Mouse (Mus musculus) cerebellum, adult 11 months (tissue): ENCODE data around the gene Rbms3.

Experiments used
- DNase-seq: peaks from one replicate; pipeline ENCODE4 v3.0.0; 2022

Rbms3 gene

GRCm38 (mm10) chr9:116873976-116874320, 755.8 kb downstream of the Rbms3 start:
- DNase-seq: no peak

DNA sequence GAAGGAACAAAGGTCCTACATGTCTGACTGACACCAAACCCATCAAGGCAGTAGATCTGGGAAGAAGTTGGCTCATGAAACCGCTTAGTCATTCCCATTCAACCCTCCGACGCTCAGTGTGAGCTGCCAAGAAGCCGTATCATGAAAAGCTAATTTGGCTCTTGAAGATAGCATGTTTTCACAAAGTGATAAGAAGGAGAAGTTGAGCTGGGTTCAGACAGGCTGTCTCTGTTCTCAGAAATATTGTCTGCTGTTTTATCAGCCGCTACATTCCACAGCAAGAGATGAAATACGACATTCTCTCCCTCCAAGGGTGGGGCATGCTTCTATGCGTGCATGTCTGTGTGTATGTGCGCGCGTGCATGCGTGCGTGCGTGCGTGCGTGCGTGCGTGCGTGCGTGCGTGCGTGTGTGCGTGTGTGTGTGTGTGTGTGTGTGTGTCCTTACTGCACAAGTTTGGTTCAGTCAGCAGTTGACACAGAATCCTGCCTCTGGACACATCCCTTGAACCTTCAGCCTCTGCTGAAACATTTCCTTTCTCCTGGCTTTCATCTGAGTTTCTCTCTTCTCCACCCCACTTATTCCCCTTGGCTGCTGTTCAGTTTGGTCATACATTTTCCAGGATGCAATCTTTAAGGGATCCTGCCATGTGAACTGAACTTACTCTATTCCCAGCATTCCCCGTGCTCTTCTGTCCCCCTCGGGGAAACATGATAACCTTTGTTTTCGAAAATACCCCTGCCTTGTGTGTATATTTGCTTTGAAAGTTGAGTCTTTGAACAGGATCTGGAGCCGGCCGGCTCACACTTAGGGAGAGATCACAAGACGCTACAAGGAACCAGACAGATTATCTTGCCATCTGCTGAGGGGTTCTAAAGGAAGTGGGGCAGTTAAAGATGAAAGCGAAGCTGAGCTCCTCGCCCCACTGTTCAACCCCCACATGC, 756.4 kb downstream of the Rbms3 start:
- DNase-seq: no peak

DNA sequence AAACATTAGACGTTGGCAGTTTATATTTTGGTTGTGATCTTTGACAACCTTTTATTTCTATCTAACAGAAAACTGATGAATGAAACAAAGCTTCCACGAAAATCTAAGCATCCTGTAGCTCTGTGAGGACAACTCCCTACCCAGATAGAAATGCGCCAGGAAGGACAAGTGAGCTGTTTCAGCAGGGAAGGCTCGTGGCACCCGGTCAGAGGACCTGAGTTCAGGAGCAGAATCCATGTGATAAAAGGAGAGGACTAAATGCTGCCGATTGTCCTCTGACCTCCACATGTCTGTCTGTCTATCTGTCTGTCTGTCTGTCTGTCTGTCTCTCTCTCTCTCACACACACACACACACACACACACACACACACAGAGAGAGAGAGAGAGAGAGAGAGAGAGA, 757.4 kb downstream of the Rbms3 start:
- DNase-seq: no peak

GRCm38 (mm10) chr9:116871576-116871975, 758.1 kb downstream of the Rbms3 start:
- DNase-seq: no peak

GRCm38 (mm10) chr9:116866060-116866459, 763.7 kb downstream of the Rbms3 start:
- no peak for DNase-seq

GRCm38 (mm10) chr9:116863626-116864025, 766.1 kb downstream of the Rbms3 start:
- DNase-seq: no peak

DNA sequence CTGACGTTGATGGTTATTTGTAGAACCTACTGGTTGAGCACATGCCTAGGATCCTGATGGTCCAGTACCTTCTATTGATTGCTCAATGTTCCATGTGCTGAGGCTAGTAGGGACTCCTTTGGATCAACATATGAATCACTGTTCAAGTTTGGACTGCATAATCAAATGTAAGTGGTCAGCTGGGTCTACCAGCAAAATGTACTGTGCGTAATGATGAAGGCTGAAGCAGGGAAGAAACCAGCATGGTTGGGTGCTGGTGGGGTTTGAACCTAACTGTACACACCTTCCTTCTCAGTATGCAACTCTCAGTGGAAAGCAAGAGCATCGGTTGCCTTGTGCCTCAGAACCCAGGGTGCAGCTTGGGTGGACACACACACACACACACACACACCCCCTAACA, 767.4 kb downstream of the Rbms3 start:
- DNase-seq: no peak

DNA sequence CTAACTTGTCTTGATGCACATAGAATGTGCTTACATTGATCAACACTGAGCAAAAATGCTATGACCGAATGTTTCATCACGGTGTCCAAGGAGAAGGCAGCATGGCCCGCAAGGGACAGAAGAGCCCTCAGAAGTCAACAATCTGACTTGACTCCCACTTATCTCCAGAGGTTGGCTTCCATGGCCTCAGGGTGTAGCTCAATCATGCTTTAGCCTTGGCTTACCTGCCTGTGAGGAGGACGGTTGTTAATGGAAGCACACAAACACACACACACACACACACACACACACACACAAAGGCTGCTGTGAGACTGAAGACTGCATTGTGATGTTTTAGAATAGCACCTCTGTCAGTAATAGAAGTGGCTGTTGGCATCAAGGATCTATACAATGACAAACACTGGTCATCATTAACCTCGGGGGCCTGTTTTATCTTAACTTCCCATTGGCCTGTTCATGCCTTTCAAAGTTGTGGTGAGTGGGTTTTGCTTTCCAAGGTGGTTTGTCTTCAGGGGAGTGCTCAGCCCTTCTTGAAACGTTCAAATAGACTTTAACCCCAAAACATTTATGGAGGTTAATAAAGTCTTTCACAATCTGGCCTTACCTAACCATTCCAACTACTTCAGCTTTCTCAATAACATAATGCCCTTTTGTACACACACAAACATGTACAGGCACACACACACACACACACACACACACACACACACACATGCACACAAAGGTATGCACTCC, 771.7 kb downstream of the Rbms3 start:
- DNase-seq: no peak

DNA sequence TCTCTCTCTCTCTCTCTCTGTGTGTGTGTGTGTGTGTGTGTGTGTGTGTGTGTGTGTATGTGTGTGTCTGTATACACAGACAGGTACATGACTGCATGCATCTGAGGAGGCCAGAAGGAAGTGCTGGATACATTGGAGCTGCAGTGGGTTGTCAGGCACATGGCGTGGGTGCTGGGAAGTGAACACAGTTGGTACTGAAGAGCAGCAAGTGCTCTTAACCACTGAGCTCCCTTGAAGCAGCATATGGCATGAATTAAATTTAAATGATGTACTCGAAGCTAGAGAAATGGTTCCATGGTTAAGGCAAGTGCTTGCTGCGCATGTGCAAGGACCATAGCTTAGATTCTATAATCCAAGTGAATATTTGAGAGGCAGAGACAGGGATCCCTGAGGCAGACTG, 772.6 kb downstream of the Rbms3 start:
- no peak for DNase-seq

DNA sequence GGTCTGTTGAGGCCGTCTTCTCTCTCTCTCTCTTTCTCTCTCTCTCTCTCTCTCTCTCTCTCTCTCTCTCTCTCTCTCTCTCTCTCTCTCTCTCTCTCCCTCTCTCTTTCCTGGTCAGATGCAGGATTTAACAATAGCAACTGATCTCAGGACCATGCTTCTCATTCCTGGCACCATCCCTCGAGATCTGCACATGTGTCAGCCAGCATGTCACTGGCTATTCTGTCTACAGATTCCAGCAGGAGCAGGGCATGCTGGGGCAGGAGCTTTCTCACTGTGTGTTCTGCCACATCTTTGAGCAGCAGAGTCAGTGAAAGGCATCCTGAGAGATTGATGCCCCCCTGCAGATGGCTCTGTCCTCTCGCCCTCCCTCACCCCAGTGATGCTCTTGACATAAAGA, 774.0 kb downstream of the Rbms3 start:
- DNase-seq: no peak

GRCm38 (mm10) chr9:116848905-116849304, 780.8 kb downstream of the Rbms3 start:
- DNase-seq: no peak

GRCm38 (mm10) chr9:116848166-116848565, 781.5 kb downstream of the Rbms3 start:
- no peak for DNase-seq

DNA sequence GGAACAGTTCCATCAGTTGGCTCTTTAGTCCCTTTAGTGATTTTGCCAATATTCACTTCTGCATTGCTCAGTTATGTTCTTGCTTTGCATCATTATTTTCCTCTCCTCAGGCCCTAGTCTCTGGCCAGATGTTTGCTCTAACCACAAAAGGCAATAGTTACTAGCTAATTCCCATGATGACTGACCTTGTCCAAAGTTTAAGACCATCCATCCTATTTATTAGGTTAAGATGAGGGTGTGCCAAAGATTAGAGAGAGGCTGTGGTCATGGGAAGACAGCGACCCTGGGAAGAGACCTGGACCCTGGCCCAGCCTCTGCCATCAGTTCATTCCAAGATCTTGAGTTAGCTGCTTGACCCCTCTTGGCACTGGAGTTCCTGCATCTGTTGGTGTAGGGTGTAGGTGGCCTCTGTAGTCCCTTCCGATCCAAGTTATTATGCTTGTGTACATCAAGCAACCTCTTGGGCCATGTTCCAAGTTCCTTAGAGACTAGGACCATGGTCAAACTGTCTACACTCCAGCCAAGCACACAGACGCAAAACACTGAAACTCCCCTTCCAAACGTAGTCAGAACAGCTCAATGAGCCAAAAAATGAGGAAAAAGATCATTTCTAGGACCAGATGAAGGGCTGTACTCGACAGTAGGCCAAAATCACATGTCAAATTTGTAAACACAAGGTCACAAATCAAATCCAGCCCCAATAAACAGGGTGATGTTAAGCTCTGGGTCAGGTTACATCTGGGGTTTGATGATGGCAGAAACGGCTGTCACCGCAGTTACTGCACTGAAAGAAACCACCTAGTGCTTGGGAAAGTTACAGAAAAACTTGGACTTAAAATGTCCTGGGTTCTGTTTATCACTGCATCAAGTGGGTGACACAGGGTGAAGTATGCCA, 782.2 kb downstream of the Rbms3 start:
- DNase-seq: no peak

- no peak for DNase-seq
These were observed 794.8 kb downstream of the Rbms3 start for GRCm38 (mm10) chr9:116834949-116835348.

GRCm38 (mm10) chr9:116833677-116834076, 796.0 kb downstream of the Rbms3 start:
- no peak for DNase-seq

GRCm38 (mm10) chr9:116832822-116833221, 796.9 kb downstream of the Rbms3 start:
- DNase-seq: no peak

DNA sequence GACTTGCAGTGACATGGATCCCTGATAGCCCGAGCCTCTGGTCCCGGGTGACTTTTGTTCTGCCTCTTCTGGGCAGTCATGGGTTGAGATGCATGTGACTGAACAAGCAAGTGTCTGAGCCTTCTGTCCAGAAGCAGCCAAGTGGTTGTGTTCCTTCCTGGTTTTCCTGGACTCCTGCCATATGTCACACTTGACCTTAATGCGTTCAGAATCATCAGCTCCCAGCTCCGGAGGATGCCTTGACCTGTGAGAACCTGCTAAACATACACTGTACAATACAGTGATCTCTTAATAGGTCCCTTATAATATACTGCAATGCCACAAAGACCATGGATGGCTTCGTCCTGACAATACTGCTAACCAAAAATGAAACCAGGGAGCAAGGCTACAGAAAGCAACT, 798.3 kb downstream of the Rbms3 start:
- no peak for DNase-seq

- no peak for DNase-seq
These were observed 799.8 kb downstream of the Rbms3 start for GRCm38 (mm10) chr9:116829929-116830328.

- DNase-seq: no peak
These were observed 808.1 kb downstream of the Rbms3 start for GRCm38 (mm10) chr9:116821601-116822000.

DNA sequence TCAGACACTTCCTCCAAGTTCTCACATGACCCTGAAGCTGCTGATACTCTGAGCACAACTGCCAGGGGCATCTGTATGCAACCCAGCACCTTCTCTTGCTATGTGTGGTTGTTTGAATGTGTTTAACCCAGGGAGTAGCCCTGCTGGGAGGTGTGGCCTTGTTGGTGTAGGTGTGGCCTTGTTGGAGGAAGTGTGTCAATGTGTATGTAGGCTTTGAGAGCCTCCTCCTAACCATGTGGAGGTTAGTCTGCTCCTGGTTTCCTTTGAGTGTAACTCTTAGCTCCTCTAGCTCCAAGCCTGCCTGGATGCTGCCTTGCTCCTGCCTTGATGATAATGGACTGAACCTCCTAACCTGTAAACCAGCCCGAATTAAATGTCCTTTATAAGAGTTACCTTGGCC, 812.5 kb downstream of the Rbms3 start:
- DNase-seq: no peak

DNA sequence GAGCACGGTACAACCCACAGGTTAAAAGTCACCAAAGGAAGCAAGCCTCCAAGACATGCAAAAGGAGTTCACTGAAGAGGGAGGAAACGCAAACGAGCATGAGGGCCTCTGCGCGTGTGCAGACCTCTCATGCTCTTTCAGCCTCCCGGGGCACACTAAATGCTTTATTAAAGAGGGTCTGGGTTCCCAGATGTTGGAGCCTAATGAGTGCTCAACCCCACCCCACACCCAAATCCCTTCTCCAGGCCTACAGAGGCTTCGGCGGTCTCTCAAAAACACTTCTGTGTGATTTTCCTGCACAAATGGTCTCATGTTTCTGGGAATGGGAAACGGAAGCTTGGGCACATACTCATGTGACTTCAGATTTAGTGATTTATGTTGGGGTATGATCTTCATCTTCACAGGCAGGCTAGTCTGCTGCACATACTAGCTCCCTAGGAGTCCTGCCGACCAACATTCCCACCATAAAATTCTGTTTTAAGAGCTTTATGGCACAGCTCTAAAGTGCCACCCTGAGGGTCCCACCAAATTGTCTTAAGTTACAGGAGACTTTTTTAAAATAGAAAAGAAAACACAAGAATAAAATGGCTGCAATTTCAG, 815.1 kb downstream of the Rbms3 start:
- no peak for DNase-seq

DNA sequence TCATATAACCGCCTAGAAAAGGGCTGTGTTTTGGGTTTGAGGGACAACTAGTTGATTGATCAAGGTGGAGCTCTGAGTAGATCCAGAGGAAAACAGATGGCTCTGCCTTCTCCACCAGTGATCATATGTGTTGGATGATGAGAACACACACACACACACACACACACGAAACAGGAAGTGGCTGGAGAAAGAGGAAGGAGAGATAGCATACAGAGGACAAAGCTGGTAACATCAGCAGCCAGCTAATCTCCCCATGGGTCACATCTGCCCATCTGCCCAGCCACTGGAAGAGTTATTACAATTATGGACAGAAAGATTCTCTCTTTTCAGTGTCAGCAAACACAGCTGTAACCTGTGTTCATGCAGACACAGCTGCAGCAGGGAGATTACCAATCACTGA, 816.3 kb downstream of the Rbms3 start:
- no peak for DNase-seq

DNA sequence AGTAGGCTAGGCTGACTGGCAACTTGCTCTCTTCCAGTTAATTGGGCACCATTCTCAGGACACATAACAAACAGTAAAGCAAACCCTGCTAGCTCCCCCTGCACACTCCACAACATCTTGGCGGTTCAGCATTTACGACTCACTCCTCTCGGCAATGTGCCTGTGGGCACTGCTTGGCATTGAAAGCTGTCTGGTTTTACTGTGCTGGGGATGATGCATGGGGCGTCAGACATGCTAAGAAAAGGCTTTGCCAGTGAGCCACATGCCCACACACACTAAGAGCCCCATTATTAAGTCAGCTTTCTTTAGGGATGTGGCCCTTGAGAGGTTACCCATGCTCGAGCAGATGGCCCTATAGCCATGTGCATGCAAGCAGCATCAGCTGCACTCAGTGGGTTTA, 820.5 kb downstream of the Rbms3 start:
- DNase-seq: no peak
